Mouse (Mus musculus) lung, embryonic 16.5 days (tissue): ENCODE data around the gene Ppp1r18. TPM values are rescaled to one million over a fixed set of nuclear protein-coding genes. Genes with fewer than 3 reads are reported as not detected.

Source experiments
- ATAC-seq: fragments of 200-750 bp; cut with Nextera tagmentation; 2 replicates; pipeline ENCODE4 v1.8.0; 2017; ENCODE audit warnings: low read depth, mild to moderate bottlenecking, moderate library complexity
- H3K27ac ChIP-seq: fragments of 300-500 bp; sonication (generic); 2 replicates; pipeline ENCODE4 v1.5.1; 2014; ENCODE audit warnings: mild to moderate bottlenecking, control low read depth, low read length
- H3K27me3 ChIP-seq: fragments of 300-500 bp; sonication (generic); 2 replicates; pipeline ENCODE4 v1.6.1; 2014; ENCODE audit warnings: low read depth, low read length, mixed read lengths; ENCODE audit not compliant: control insufficient read depth, insufficient read depth
- H3K36me3 ChIP-seq: fragments of 300-500 bp; sonication (generic); 2 replicates; pipeline ENCODE4 v1.6.1; 2014; ENCODE audit warnings: low read length; ENCODE audit not compliant: control insufficient read depth, insufficient read depth
- H3K4me1 ChIP-seq: fragments of 300-500 bp; sonication (generic); replicated peaks from 2 replicates; pipeline ENCODE4 v1.6.1; 2014; ENCODE audit warnings: low read length, mixed read lengths; ENCODE audit not compliant: control insufficient read depth, insufficient read depth
- H3K4me2 ChIP-seq: fragments of 300-500 bp; sonication (generic); 2 replicates; pipeline ENCODE4 v1.6.1; 2014; ENCODE audit warnings: low read depth, low read length, control low read depth
- H3K4me3 ChIP-seq: fragments of 300-500 bp; sonication (generic); 2 replicates; pipeline ENCODE4 v1.5.1; 2014; ENCODE audit warnings: mild to moderate bottlenecking, low read length, control low read depth
- H3K9ac ChIP-seq: fragments of 300-500 bp; sonication (generic); 2 replicates; pipeline ENCODE4 v1.6.1; 2014; ENCODE audit warnings: low read length, control low read depth
- H3K9me3 ChIP-seq: fragments of 300-500 bp; sonication (generic); 2 replicates; pipeline ENCODE4 v1.6.1; 2016; ENCODE audit warnings: low read length; ENCODE audit not compliant: control insufficient read depth
- WGBS: fragments of 180-500 bp; shearing (Covaris S2); extraction: QIAGEN DNeasy Blood & Tissue Kit; methylation state at CpG from one replicate; pipeline ENCODE4 v1.1.7; 2014; 5-methylcytosine and 5-hydroxymethylcytosine counted together
- polyA plus RNA-seq: library from polyadenylated mRNA; unstranded; fragments of >200 nt; fragmentation: Nextera tagmentation; extraction: Ambion mirVana; gene quantifications from 2 replicates; pipeline ENCODE4 v1.2.1, GENCODE M21; 2015

The Ppp1r18 gene
- polyA plus RNA-seq, 1 experiment from 2014 or later = 26.5 TPM

- no peak overlapping the region for H3K9ac ChIP-seq
- WGBS = 66% methylated on average over 7 of the region's 7 CpGs
Observed at GRCm38 (mm10) chr17:35824402-35824801, 41.0 kb upstream of the Ppp1r18 start.

GRCm38 (mm10) chr17:35825109-35825850 lies 40.1 kb upstream of the Ppp1r18 start:
- no peak overlapping the region for H3K4me2 ChIP-seq
- no peaks in the 10 kb centered on the region for H3K27me3 ChIP-seq
- no peak overlapping the region for H3K27ac ChIP-seq
- no peak for ATAC-seq
- H3K36me3 ChIP-seq = peaks cover 15% of the 10 kb centered on the region; the same call in 1 of the 2 replicates
- H3K4me1 ChIP-seq = peaks cover 23% of the 10 kb centered on the region
- 92% methylated on average over 13 of the region's 13 CpGs for whole genome bisulfite sequencing
- no peaks in the 10 kb centered on the region for H3K9me3 ChIP-seq
- no peak overlapping the region for H3K9ac ChIP-seq
- H3K4me3 ChIP-seq = no peak overlapping the region

More at GRCm38 (mm10) chr17:35824402-35824801, 41.0 kb upstream of the Ppp1r18 start:
- peaks cover 15% of the 10 kb centered on the region; the same call in 1 of the 2 replicates for H3K36me3 ChIP-seq
- H3K9me3 ChIP-seq = no peaks in the 10 kb centered on the region
- H3K4me1 ChIP-seq = peaks cover 15% of the 10 kb centered on the region
- H3K27ac ChIP-seq = no peak overlapping the region
- peak overlapping the region; percentile 98; the same call in 1 of the 2 replicates for H3K4me2 ChIP-seq
- no peaks in the 10 kb centered on the region for H3K27me3 ChIP-seq
- no peak overlapping the region for H3K4me3 ChIP-seq
- no peak for ATAC-seq

GRCm38 (mm10) chr17:35829737-35830136 lies 35.7 kb upstream of the Ppp1r18 start:
- Histone ChIP-seq H3K27me3 (no peaks in the 10 kb centered on the region), H3K4me2 (peak overlapping the region; percentile 19; the same call in 1 of the 2 replicates), H3K9ac (no peak overlapping the region), H3K27ac (peak overlapping the region; percentile 25), H3K9me3 (no peaks in the 10 kb centered on the region), H3K36me3 (peaks cover 45% of the 10 kb centered on the region), H3K4me1 (peaks cover 19% of the 10 kb centered on the region), H3K4me3 (no peak overlapping the region)
- ATAC-seq = peak; percentile 73
- 2% methylated on average over 21 of the region's 21 CpGs for WGBS

DNA sequence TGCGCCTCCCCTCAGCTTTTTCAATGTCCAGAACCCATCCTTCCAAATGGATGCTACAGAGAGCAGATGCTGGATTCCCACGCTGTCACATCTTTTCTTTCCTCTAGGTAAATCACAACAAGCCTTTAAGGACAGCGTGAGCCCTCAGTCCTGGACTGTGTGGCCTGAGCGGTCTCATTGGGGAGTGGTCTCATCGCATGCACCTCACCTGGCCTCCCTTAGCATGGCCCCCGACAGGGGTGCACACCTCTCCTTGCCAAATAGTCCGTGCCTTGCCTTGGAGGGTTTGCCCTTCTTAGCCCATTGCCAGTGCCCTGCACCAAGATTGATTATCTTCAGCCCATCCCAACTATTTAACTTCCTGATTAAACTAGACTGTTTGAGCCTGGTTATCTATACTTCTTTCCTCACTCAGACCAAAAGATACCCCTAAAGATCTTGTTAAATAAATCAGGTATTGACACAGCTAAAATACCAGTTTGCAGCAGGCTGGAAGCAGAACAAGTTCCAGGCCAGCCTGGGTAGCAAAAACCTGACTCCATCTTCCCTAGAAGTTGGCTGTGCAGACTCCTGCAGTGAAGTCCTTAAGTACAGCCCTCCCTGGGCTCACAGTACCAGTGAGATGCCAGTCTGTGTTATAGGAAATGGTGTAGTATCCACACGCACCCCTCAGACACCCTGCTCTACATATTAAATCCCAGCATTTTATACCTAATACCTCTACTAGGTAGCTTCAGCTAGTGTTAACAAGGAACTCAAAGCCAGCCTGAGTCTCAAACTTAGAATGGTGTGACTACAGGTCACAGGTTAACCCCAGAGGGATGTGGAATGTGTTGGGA lies 32.8 kb upstream of the Ppp1r18 start:
- Histone ChIP-seq H3K27me3 (no peaks in the 10 kb centered on the region), H3K9ac (no peak overlapping the region), H3K27ac (no peak overlapping the region), H3K4me3 (no peak overlapping the region), H3K4me1 (peaks cover 37% of the 10 kb centered on the region), H3K9me3 (no peaks in the 10 kb centered on the region), H3K4me2 (no peak overlapping the region), H3K36me3 (peaks cover 56% of the 10 kb centered on the region)
- 54% methylated on average over 8 of the region's 8 CpGs for WGBS
- no peak for ATAC-seq

- ATAC-seq = no peak
- Histone ChIP-seq H3K27me3 (no peaks in the 10 kb centered on the region), H3K27ac (no peak overlapping the region), H3K4me3 (no peak overlapping the region), H3K4me2 (no peak overlapping the region), H3K4me1 (peaks cover 37% of the 10 kb centered on the region), H3K9me3 (no peaks in the 10 kb centered on the region), H3K36me3 (peaks cover 51% of the 10 kb centered on the region), H3K9ac (no peak overlapping the region)
- WGBS = 23% methylated on average over 5 of the region's 5 CpGs
Observed at GRCm38 (mm10) chr17:35833239-35833751, 32.1 kb upstream of the Ppp1r18 start.

DNA sequence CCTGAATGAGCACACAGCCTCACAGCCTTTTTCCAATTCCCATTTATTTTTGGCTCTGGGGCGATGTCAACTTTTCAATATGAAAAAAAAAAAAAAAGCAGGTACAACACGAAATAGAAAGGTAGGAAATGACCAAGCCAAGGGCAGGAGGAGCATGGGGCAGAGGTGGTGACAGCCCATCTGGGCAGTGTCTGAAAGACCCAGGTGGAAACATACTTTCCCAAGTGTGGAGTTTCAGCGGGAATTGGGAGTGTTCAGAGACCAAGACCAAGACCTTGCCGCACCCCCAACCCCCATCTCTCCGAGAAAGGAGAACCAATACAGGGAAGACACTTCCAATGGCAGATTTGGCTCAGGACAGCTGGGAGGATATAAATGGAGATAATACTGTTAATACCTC lies 31.5 kb upstream of the Ppp1r18 start:
- Histone ChIP-seq H3K4me2 (no peak overlapping the region), H3K36me3 (peaks cover 51% of the 10 kb centered on the region), H3K4me3 (no peak overlapping the region), H3K27me3 (no peaks in the 10 kb centered on the region), H3K9ac (no peak overlapping the region), H3K9me3 (no peaks in the 10 kb centered on the region), H3K4me1 (peaks cover 37% of the 10 kb centered on the region), H3K27ac (no peak overlapping the region)
- no peak for ATAC-seq
- 50% methylated on average over 5 of the region's 5 CpGs for WGBS

DNA sequence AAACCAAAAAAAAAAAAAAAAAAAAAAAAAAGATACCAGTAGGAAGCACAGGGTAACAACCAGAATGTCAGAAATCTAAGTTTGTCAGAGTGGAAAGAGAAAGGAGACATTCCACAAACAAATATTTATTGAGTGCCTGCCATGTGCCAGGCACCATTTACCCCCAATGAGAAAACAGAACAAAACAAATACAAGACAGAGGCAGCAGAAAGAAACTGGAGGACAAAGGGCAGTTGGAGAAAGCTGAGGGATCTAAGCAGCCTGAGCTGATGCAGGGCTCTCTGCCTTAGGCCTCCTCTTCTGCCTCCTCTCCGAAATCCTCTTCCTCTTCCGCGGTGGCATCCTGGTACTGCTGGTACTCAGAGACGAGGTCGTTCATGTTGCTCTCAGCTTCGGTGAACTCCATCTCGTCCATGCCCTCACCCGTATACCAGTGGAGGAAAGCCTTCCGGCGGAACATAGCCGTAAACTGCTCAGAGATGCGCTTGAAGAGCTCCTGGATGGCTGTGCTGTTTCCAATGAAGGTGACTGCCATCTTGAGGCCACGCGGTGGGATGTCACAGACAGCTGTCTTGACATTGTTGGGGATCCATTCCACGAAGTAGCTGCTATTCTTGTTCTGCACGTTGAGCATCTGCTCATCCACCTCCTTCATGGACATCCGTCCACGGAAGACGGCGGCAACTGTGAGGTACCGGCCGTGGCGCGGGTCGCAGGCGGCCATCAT lies 30.5 kb upstream of the Ppp1r18 start:
- Histone ChIP-seq H3K4me1 (peaks cover 41% of the 10 kb centered on the region), H3K27me3 (no peaks in the 10 kb centered on the region), H3K4me3 (peak overlapping the region; percentile 90), H3K27ac (no peak overlapping the region), H3K9me3 (no peaks in the 10 kb centered on the region), H3K4me2 (peak overlapping the region; percentile 86), H3K9ac (peak overlapping the region; percentile 46), H3K36me3 (peaks cover 51% of the 10 kb centered on the region)
- WGBS = 57% methylated on average over 26 of the region's 26 CpGs
- no peak for ATAC-seq

- no peak overlapping the region for H3K27ac ChIP-seq
- peak overlapping the region; percentile 82 for H3K9ac ChIP-seq
- H3K36me3 ChIP-seq = peaks cover 51% of the 10 kb centered on the region
Observed at GRCm38 (mm10) chr17:35835424-35836140, 29.8 kb upstream of the Ppp1r18 start.

More at GRCm38 (mm10) chr17:35835424-35836140, 29.8 kb upstream of the Ppp1r18 start:
- peak overlapping the region; percentile 90 for H3K4me3 ChIP-seq
- no peaks in the 10 kb centered on the region for H3K9me3 ChIP-seq
- no peak for ATAC-seq
- peaks cover 33% of the 10 kb centered on the region for H3K4me1 ChIP-seq
- no peaks in the 10 kb centered on the region for H3K27me3 ChIP-seq
- H3K4me2 ChIP-seq = peak overlapping the region; percentile 86
- WGBS = 52% methylated on average over 26 of the region's 26 CpGs
